Mouse (Mus musculus) embryonic facial prominence, embryonic 14.5 days (tissue): ENCODE data around the gene Tent4b. TPM values are rescaled to one million over a fixed set of nuclear protein-coding genes. Genes with fewer than 3 reads are reported as not detected.

Source experiments
- ATAC-seq: fragments of 200-750 bp; cut with Nextera tagmentation; 2 replicates; pipeline ENCODE4 v1.8.0; 2017; ENCODE audit warnings: low read depth, moderate number of reproducible peaks, moderate TSS enrichment
- DNase-seq: peaks from one replicate; pipeline ENCODE4 v3.0.0-alpha.2; 2015; ENCODE audit warnings: low spot score
- H3K27ac ChIP-seq: fragments of 300-500 bp; sonication (generic); replicated peaks from 2 replicates; pipeline ENCODE4 v1.5.1; 2014; ENCODE audit warnings: low read depth, mild to moderate bottlenecking, low read length, moderate library complexity
- H3K27me3 ChIP-seq: fragments of 300-500 bp; sonication (generic); replicated peaks from 2 replicates; pipeline ENCODE4 v1.6.1; 2014; ENCODE audit warnings: low read length; ENCODE audit not compliant: control insufficient read depth, insufficient read depth
- H3K36me3 ChIP-seq: fragments of 300-500 bp; sonication (generic); 2 replicates; pipeline ENCODE4 v1.6.1; 2014; ENCODE audit warnings: low read length, mixed read lengths; ENCODE audit not compliant: control insufficient read depth, insufficient read depth
- H3K4me1 ChIP-seq: fragments of 300-500 bp; sonication (generic); 2 replicates; pipeline ENCODE4 v1.6.1; 2014; ENCODE audit warnings: antibody characterized with exemption, low read length; ENCODE audit not compliant: control insufficient read depth, insufficient read depth
- H3K4me2 ChIP-seq: fragments of 300-500 bp; sonication (generic); 2 replicates; pipeline ENCODE4 v1.6.1; 2014; ENCODE audit warnings: low read depth, mild to moderate bottlenecking, low read length, moderate library complexity, mixed read lengths
- H3K4me3 ChIP-seq: fragments of 300-500 bp; sonication (generic); 2 replicates; pipeline ENCODE4 v1.5.1; 2014; ENCODE audit warnings: low read depth, mild to moderate bottlenecking, low read length
- H3K9ac ChIP-seq: fragments of 300-500 bp; sonication (generic); 2 replicates; pipeline ENCODE4 v1.6.1; 2014; ENCODE audit warnings: low read depth, mild to moderate bottlenecking, low read length, moderate library complexity, mixed read lengths
- H3K9me3 ChIP-seq: fragments of 300-500 bp; sonication (generic); 2 replicates; pipeline ENCODE4 v1.6.1; 2016; ENCODE audit warnings: low read length; ENCODE audit not compliant: control insufficient read depth
- WGBS: fragments of 180-500 bp; shearing (Covaris S2); extraction: QIAGEN DNeasy Blood & Tissue Kit; methylation state at CpG from one replicate; pipeline ENCODE4 v1.1.7; 2014; 5-methylcytosine and 5-hydroxymethylcytosine counted together
- polyA plus RNA-seq: library from polyadenylated mRNA; unstranded; fragments of >200 nt; fragmentation: Nextera tagmentation; extraction: Ambion mirVana; gene quantifications from 2 replicates; pipeline ENCODE4 v1.2.1, GENCODE M21; 2014

Tent4b gene
- polyA plus RNA-seq, 1 experiment from 2014 or later = 10.0 TPM

DNA sequence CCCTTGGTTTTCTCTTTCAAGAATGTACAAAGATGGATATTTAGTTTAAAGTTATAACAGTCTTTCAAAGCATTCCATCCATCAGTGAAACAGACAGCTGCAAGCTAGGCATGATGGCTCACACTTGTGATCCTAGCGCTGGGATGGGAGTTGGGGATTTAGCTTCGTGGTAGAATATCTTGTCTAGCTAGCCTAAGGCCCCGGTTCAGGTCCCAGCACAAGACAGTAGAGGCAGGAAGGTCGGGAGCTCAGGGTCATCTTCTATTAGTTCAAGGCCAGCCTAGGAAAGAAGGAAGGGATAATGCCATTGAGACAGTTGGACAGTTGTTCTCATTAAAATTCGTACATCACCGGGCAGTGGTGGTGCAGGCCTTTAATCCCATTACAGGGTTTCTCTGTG, 13.3 kb upstream of the Tent4b start:
- no peak overlapping the region for H3K4me3 ChIP-seq
- H3K27ac ChIP-seq = no peak overlapping the region
- no peak overlapping the region for H3K9ac ChIP-seq
- H3K4me1 ChIP-seq = no peaks in the 10 kb centered on the region
- H3K36me3 ChIP-seq = no peaks in the 10 kb centered on the region
- ATAC-seq = no peak
- no peaks in the 10 kb centered on the region for H3K9me3 ChIP-seq
- H3K4me2 ChIP-seq = no peak overlapping the region
- no peaks in the 10 kb centered on the region for H3K27me3 ChIP-seq
- WGBS = 70% methylated on average over 6 of the region's 6 CpGs
- no peak for DNase-seq

DNA sequence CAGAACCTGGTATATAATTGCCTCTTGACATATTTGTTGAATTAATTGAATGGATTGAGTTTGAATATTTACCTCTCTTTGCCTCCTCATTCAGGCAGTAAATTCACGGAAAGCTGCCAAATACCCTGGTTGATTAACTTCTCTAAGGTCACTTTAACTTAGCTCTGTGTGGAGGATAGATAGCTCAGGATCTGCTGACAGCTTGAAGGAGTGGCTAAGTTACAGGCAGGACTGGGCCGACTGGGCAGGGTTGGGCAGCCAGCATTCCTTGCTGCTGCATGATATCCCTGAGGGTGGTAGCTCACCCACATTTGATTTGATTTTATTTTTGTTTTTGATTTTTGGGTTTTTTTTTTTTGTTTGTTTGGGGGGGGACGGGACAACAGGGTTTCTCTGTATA, 1.7 kb upstream of the Tent4b start:
- Histone ChIP-seq H3K36me3 (no peaks in the 10 kb centered on the region), H3K9me3 (no peaks in the 10 kb centered on the region), H3K4me3 (no peak overlapping the region), H3K9ac (no peak overlapping the region), H3K4me1 (peaks cover 19% of the 10 kb centered on the region), H3K27ac (no peak overlapping the region), H3K27me3 (no peaks in the 10 kb centered on the region), H3K4me2 (no peak overlapping the region)
- ATAC-seq = no peak
- no peak for DNase-seq
- 61% methylated on average over 3 of the region's 3 CpGs for WGBS

DNA sequence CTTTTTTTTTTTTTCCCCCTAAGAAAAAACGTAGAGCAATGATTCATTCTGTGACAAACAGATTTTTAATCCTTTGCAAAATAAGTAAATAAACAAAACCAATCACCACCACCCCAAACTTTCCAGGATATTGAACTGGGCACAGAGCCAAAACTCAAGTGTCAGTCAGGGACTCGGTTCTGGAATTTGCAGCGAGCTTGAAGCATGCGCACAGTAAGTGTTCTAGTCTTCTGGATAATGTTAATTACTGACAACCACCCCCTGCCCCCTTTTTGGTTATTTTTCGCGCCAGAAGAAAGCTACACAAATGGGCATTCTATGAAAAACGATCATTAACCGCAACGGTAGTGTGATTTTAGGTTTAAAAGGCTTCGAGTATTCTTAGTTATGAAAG, 465 bp upstream of the Tent4b start:
- Histone ChIP-seq H3K4me2 (peak overlapping the region; percentile 95), H3K4me3 (peak overlapping the region; percentile 67), H3K27me3 (no peaks in the 10 kb centered on the region), H3K9ac (peak overlapping the region; percentile 85), H3K27ac (peak overlapping the region; percentile 94), H3K36me3 (no peaks in the 10 kb centered on the region), H3K4me1 (peaks cover 20% of the 10 kb centered on the region), H3K9me3 (no peaks in the 10 kb centered on the region)
- no peak for ATAC-seq
- 1% methylated on average over 10 of the region's 10 CpGs for WGBS
- DNase-seq = peak; percentile 23

DNA sequence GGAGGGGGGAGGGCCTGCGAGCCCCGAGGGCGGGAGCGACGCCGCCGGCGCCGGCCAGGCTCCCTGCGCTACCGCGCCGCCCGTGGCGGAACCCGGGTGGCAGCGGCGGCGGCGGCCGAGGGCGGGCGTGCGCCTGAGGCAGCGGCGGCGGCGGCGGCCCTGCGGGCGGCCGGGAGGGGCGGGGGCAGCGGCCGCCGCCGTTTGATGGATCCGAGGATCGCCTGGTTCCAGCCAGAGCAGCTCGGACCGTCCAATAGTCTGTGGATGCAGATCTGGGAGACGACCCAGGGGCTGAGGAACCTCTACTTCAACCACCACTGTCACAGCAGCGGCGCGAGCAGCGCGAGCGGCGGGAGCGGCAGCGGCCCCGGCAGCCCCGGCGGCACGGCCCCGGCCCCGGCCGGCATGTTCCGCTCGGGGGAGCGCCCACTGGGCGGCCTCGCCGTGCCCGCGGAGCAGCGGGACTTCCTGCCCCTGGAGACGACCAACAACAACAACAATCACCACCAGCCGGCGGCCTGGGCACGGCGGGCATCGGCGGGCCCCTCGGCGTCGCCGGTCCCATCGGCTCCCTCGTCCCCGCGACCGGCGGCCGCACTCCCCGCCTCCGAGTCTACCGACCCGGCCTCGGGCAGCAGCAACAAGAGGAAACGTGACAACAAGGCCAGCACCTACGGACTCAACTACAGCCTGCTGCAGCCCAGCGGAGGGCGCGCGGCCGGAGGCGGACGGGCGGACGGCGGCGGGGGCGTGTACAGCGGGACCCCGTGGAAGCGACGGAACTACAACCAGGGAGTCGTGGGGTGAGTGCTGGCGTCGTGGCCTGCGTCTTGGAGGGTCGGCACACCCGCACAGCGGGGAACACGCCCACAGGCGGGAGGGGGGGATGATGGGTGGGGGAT, 938 bp downstream of the Tent4b start:
- Histone ChIP-seq H3K4me1 (peaks cover 20% of the 10 kb centered on the region), H3K27ac (peak overlapping the region; percentile 94), H3K4me3 (peak overlapping the region; percentile 67), H3K27me3 (no peaks in the 10 kb centered on the region), H3K36me3 (peaks cover 6% of the 10 kb centered on the region; the same call in 1 of the 2 replicates), H3K9me3 (no peaks in the 10 kb centered on the region), H3K4me2 (peak overlapping the region; percentile 95), H3K9ac (peak overlapping the region; percentile 85)
- WGBS = 0% methylated on average over 9 of the region's 117 CpGs
- DNase-seq (peak; percentile 17), ATAC-seq (peak; percentile 56)

DNA sequence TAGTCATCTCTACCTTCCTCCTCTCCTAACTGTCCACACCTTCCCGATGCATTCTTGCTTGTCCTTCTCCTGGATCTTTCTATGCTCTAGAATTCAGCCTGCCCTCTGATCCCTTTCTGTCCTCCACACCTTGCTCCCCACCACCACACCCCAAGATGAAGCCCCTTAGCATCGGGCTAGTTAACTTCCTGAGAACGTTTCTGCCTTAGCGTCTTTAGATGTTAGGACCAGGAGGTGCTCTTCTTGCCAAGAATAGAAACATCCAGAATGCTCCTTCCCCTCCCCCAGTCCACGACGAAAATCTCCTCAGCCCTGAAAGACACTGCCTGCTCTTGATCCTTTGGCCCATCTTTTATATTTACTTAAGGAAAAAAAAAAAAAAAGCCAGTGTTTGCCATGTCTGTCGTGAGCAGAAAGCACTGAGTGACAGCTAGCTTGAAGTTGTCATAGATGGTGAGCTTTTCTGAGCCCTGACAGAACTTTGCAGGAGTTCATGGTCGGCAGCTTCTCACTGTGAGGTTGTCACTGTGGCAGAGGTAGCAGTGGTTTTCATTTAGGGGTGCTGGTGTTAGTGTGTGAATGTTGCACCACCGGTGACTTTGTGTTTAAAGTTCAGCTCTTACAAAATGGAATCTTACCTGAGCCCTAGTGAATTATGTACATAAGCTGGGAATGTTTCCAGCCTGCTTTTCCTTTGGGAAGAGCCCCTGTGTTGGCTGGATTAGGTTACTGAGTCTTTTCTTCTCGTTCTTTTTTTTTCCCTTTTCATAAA, 1.9 kb downstream of the Tent4b start:
- Histone ChIP-seq H3K4me2 (peak overlapping the region; percentile 95), H3K27ac (no peak overlapping the region), H3K4me3 (peak overlapping the region; percentile 67), H3K9me3 (no peaks in the 10 kb centered on the region), H3K4me1 (peaks cover 20% of the 10 kb centered on the region), H3K36me3 (peaks cover 6% of the 10 kb centered on the region; the same call in 1 of the 2 replicates), H3K27me3 (no peaks in the 10 kb centered on the region), H3K9ac (peak overlapping the region; percentile 85)
- 11% methylated on average over 10 of the region's 10 CpGs for WGBS
- DNase-seq = no peak
- ATAC-seq = no peak

DNA sequence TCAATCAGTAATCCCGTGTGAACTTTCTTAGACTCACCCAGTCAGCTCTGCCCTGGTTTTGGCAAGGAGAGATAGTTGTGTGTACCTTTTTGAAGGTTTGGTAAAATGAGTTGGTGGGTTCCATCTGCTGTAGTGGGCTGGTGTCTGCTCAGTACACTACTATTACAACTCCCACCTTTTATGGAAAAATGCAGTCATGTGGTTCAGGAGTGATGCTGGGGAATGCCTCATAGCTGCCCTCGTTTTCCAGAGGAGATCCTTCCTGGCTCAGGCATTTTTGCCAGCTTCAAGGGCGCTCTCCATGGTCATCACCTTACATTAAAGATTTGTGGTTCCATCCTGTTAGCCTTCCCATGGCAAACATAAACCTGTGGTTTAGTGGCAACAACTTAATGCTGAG, 2.6 kb downstream of the Tent4b start:
- Histone ChIP-seq H3K9me3 (no peaks in the 10 kb centered on the region), H3K27ac (no peak overlapping the region), H3K4me1 (peaks cover 20% of the 10 kb centered on the region), H3K4me3 (no peak overlapping the region), H3K36me3 (peaks cover 6% of the 10 kb centered on the region; the same call in 1 of the 2 replicates), H3K27me3 (no peaks in the 10 kb centered on the region), H3K4me2 (peak overlapping the region; percentile 95), H3K9ac (no peak overlapping the region)
- WGBS = 41% methylated on average over 3 of the region's 3 CpGs
- no peak for ATAC-seq
- no peak for DNase-seq

DNA sequence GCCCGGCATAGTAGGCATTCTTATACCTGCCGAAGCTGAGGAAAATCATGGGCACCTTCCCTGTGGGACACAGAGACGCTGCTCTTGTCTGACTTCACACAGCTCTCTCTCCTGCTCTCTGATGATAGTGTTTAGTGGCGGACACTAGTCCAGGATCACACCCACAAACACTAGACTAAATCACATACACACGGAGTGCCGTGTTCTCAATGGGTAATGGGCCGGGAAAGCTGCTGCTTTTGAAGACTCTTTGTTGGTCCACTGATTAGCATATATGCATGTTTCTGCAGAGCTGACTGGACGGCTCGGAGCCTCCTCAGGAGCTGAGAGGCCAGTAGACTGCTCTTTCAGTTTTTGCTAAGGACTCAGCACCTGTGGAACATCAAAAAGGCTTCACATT, 7.0 kb downstream of the Tent4b start:
- WGBS = 87% methylated on average over 9 of the region's 9 CpGs
- H3K4me2 ChIP-seq = no peak overlapping the region
- DNase-seq = no peak
- no peak for ATAC-seq
- no peaks in the 10 kb centered on the region for H3K27me3 ChIP-seq
- no peaks in the 10 kb centered on the region for H3K9me3 ChIP-seq
- no peak overlapping the region for H3K27ac ChIP-seq
- peaks cover 14% of the 10 kb centered on the region for H3K4me1 ChIP-seq
- no peak overlapping the region for H3K9ac ChIP-seq
- no peak overlapping the region for H3K4me3 ChIP-seq
- peaks cover 11% of the 10 kb centered on the region for H3K36me3 ChIP-seq

DNA sequence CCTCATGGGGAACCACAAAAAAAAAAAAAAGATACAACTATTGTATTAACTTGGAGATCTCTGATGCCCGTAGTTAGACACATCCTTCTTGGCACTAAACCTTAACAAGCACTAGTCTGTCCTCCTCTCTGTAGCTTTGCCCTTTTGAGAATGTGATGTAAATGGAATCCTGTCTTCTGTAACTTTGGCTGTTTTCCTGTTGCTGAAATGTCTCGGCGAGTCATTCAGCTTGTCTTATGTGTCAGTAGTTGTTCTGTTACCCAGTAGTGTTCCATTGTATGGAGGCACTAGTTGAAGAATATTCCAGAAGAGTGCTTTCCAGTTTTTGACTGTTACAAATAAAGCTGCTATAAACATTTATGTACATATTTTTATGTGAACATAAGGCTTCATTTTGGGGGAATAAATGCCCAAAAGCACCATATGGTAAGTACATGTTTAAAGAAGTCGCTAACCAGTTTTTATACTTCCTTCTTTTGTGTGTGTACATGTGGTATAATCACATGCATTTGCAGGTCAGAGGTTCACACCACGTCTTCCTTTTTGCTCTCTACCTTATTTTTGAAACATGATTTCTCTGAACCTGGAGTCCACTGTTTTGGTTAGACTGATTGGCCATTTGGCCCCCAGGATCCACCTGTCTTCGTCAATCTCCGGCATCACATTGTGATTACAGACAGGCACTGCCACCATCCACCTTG, 8.3 kb downstream of the Tent4b start:
- Histone ChIP-seq H3K9me3 (no peaks in the 10 kb centered on the region), H3K4me1 (peaks cover 1% of the 10 kb centered on the region; the same call in 1 of the 2 replicates), H3K36me3 (peaks cover 11% of the 10 kb centered on the region), H3K4me3 (no peak overlapping the region), H3K27me3 (no peaks in the 10 kb centered on the region), H3K9ac (no peak overlapping the region), H3K4me2 (no peak overlapping the region), H3K27ac (no peak overlapping the region)
- WGBS = 82% methylated on average over 7 of the region's 7 CpGs
- DNase-seq (no peak), ATAC-seq (no peak)
